Mouse (Mus musculus) C2C12 (cell line): ENCODE measurements around the gene Pla2g5.

Experiments used
- CTCF ChIP-seq: IDR thresholded peaks from one replicate; pipeline ENCODE4 v1.5.1; 2011; ENCODE audit not compliant: control insufficient read depth, insufficient read depth, insufficient read length
- USF1 ChIP-seq: IDR thresholded peaks from one replicate; pipeline ENCODE4 v1.6.1; 2011; ENCODE audit warnings: low read depth, mild to moderate bottlenecking, control low read depth, moderate library complexity

- peak; percentile 90 for TF ChIP-seq CTCF
- no peak for TF ChIP-seq USF1
Measured at GRCm38 (mm10) chr4:138851463-138851862, 11.8 kb downstream of the Pla2g5 start.
